Mouse (Mus musculus): Measurements from ENCODE around the gene Stim2.

GRCm38 (mm10) chr5:53992616-53993015 lies 5.7 kb upstream of the Stim2 start:
- no peak for TF ChIP-seq EP300 (IDR thresholded peaks at IDR 0.05)
- no peak for TF ChIP-seq CTCF (IDR thresholded peaks at IDR 0.05)

Measured in lung, postnatal 0 days (tissue).